Mouse (Mus musculus) neural tube, embryonic 15.5 days (tissue): ENCODE data around the gene Zc2hc1b. TPM values are rescaled to one million over a fixed set of nuclear protein-coding genes. Genes with fewer than 3 reads are reported as not detected.

Source experiments
- ATAC-seq: fragments of 200-750 bp; cut with Nextera tagmentation; 2 replicates; pipeline ENCODE4 v1.8.0; 2017; ENCODE audit warnings: mild to moderate bottlenecking, moderate TSS enrichment, moderate library complexity; ENCODE audit not compliant: low FRiP score
- H3K27ac ChIP-seq: fragments of 300-500 bp; sonication (generic); replicated peaks from 2 replicates; pipeline ENCODE4 v1.5.1; 2015; ENCODE audit warnings: mild to moderate bottlenecking, inconsistent platforms
- H3K27me3 ChIP-seq: fragments of 300-500 bp; sonication (generic); replicated peaks from 2 replicates; pipeline ENCODE4 v1.6.1; 2015; ENCODE audit warnings: inconsistent platforms
- H3K36me3 ChIP-seq: fragments of 300-500 bp; sonication (generic); 2 replicates; pipeline ENCODE4 v1.6.1; 2015; ENCODE audit warnings: inconsistent platforms
- H3K4me1 ChIP-seq: fragments of 300-500 bp; sonication (generic); 2 replicates; pipeline ENCODE4 v1.6.1; 2015; ENCODE audit warnings: inconsistent platforms
- H3K4me2 ChIP-seq: fragments of 300-500 bp; sonication (generic); 2 replicates; pipeline ENCODE4 v1.6.1; 2015; ENCODE audit warnings: inconsistent platforms, mild to moderate bottlenecking, moderate library complexity
- H3K4me3 ChIP-seq: fragments of 300-500 bp; sonication (generic); replicated peaks from 2 replicates; pipeline ENCODE4 v1.5.1; 2015; ENCODE audit warnings: mild to moderate bottlenecking, inconsistent platforms
- H3K9ac ChIP-seq: fragments of 300-500 bp; sonication (generic); replicated peaks from 2 replicates; pipeline ENCODE4 v1.6.1; 2015; ENCODE audit warnings: mild to moderate bottlenecking, inconsistent platforms
- H3K9me3 ChIP-seq: fragments of 300-500 bp; sonication (generic); replicated peaks from 2 replicates; pipeline ENCODE4 v1.6.1; 2016; ENCODE audit warnings: inconsistent platforms
- WGBS: fragments of 180-500 bp; shearing (Covaris S2); methylation state at CpG from one replicate; pipeline ENCODE4 v1.1.7; 2015; ENCODE audit warnings: mixed read lengths; 5-methylcytosine and 5-hydroxymethylcytosine counted together
- polyA plus RNA-seq: library from polyadenylated mRNA; unstranded; fragments of >200 nt; fragmentation: Nextera tagmentation; extraction: Ambion mirVana; gene quantifications from 2 replicates; pipeline ENCODE4 v1.2.1, GENCODE M21; 2015

Zc2hc1b gene
- polyA plus RNA-seq = not detected in 2 replicates

DNA sequence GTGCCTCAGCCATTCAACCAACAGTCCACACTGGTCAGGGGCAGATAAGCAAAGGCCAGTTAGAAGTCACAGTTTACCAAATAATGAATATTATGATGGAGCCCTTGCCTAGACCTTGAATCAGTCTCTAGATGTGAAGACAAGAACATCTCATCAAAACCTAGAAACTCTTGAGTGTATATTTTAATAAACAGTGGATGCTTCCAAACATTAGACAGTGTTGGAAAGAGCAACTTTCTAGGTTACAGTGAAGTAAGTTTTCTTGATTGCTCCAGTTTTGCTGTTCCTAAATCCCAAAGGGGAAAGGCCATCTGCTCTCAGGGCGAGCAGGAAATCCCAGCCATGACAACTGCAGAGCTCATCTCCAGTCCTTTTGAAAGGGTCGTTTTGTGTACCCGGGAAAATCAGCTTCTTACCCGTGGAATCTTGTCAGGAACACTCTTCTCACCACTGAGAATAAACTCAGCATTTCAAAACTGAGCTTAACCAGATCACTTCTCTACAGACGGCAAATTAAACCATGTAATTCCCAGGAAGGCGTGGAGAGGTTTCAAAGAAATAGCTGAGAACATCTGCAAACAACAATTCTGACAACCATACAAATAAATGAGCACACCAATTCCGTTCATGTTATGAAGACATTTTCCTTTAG lies at the start of gene Zc2hc1b:
Gene Zc2hc1b (minus strand): TSS at position 51 of the 652 bp plus-strand sequence.
- H3K4me2 ChIP-seq = no peak within 1 kb of the TSS
- H3K36me3 ChIP-seq = peaks cover 56% of the 10 kb centered on the region
- no peak within 1 kb of the TSS for H3K27ac ChIP-seq
- 66% methylated on average over 7 of the region's 7 CpGs for WGBS
- H3K9me3 ChIP-seq = no peaks in the 10 kb centered on the region
- no peaks in the 10 kb centered on the region for H3K27me3 ChIP-seq
- no peak within 1 kb of the TSS for H3K9ac ChIP-seq
- H3K4me3 ChIP-seq = no peak within 1 kb of the TSS
- no peaks in the 10 kb centered on the region for H3K4me1 ChIP-seq
- no peak for ATAC-seq

DNA sequence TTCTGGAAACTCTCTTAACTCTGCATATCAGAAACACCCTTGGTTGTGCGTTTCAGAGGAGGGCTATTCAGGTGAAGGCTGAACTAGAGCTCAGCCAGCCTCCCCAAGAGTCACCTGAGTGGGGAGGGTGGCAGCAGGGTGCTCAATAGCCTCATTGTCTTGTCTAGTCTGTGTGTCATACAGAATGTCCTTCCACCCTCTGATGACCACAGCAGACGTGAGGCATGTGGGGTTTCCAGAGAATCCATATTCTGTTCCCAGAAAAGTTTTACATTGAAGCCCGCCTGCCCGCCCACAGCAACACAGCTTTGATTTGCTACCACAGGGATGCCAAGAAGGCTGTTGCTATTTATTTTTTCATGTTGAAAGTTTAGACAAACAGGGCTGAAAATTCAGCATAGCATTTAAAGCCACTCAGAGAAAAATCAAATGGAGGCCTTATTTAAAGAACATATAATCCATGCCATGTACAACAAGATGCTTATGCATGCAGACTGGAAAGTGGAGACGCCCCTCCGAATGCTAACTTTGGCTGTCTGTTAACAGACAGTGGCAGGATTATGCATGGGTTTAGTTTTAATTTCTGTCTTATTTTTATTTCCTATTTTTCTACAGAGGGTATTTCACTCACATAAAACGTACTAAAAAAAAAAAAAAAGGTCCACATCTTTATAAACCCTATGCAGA lies 47.7 kb upstream of the Zc2hc1b start:
- ATAC-seq = no peak
- H3K4me2 ChIP-seq = no peak overlapping the region
- H3K27me3 ChIP-seq = no peaks in the 10 kb centered on the region
- H3K4me1 ChIP-seq = no peaks in the 10 kb centered on the region
- no peak overlapping the region for H3K4me3 ChIP-seq
- no peaks in the 10 kb centered on the region for H3K36me3 ChIP-seq
- H3K9ac ChIP-seq = no peak overlapping the region
- no peaks in the 10 kb centered on the region for H3K9me3 ChIP-seq
- no peak overlapping the region for H3K27ac ChIP-seq
- 92% methylated on average over 7 of the region's 7 CpGs for WGBS

DNA sequence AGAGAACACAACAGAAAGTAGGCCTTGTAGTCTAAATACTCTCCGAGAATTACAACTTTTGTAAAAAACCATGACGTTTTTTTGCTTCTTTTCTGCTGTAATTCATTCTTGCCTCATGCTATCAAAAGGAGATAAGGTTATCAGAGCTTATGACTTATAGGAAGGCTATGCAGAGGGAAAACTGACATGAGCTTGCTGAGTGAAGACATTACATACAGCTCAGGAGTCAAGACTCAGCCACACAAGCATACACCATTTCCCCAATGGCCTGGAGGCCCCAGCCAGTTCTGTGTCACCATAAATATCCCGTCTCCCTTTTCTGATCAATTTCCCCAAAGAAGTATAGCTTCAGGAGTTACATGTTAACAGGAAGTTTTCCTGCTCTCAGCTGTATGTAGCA lies 44.3 kb upstream of the Zc2hc1b start:
- Histone ChIP-seq H3K9ac (no peak overlapping the region), H3K27ac (no peak overlapping the region), H3K9me3 (no peaks in the 10 kb centered on the region), H3K4me3 (no peak overlapping the region), H3K36me3 (no peaks in the 10 kb centered on the region), H3K4me2 (no peak overlapping the region), H3K4me1 (no peaks in the 10 kb centered on the region), H3K27me3 (no peaks in the 10 kb centered on the region)
- ATAC-seq = no peak
- 92% methylated on average over 3 of the region's 3 CpGs for WGBS

DNA sequence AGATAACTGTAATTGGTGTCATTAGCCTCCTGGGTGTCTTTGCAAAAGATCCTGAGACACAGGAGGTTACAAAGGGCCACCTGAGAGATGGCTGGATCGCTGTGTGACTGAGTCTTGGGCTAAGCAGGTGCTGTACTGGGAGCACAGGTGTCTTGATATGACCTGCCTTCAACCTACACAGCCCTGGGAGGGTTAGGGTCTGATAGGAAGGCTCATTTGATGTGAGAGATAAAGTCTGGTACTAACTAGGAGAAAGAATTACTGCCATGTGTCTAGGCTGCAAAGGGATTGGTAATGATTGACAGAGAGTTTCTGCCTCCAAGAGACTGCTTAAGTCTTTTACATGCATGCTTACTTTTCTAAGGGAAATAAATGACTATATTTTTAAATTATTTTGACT lies 42.2 kb upstream of the Zc2hc1b start:
- Histone ChIP-seq H3K4me2 (no peak overlapping the region), H3K27me3 (no peaks in the 10 kb centered on the region), H3K4me3 (no peak overlapping the region), H3K36me3 (no peaks in the 10 kb centered on the region), H3K9ac (no peak overlapping the region), H3K4me1 (no peaks in the 10 kb centered on the region), H3K9me3 (no peaks in the 10 kb centered on the region), H3K27ac (no peak overlapping the region)
- 29% methylated on average over 1 of the region's 1 CpGs for whole genome bisulfite sequencing
- ATAC-seq = no peak

DNA sequence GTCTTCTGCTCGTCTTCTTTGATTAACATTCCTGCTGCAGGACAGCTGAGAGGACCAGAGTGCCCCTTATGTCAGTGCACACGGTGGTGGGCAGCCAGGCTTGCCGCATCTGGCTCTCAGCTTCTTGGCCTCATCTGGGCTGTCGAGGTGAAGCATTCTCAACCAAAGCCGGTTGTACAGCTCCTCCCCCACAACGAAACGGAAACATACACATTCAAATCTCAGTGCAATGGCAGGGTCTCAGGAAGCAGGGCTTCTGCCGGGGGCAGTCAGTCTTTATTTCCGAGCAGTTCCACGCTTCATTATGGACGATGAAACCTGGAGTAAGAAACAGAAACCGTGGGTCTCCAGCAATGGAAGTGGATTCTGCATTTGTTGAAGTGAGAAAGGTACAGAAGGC lies 36.1 kb upstream of the Zc2hc1b start:
- Histone ChIP-seq H3K4me3 (no peak overlapping the region), H3K4me2 (no peak overlapping the region), H3K27me3 (no peaks in the 10 kb centered on the region), H3K9me3 (no peaks in the 10 kb centered on the region), H3K9ac (no peak overlapping the region), H3K36me3 (no peaks in the 10 kb centered on the region), H3K27ac (no peak overlapping the region), H3K4me1 (no peaks in the 10 kb centered on the region)
- no peak for ATAC-seq
- 86% methylated on average over 12 of the region's 12 CpGs for WGBS

DNA sequence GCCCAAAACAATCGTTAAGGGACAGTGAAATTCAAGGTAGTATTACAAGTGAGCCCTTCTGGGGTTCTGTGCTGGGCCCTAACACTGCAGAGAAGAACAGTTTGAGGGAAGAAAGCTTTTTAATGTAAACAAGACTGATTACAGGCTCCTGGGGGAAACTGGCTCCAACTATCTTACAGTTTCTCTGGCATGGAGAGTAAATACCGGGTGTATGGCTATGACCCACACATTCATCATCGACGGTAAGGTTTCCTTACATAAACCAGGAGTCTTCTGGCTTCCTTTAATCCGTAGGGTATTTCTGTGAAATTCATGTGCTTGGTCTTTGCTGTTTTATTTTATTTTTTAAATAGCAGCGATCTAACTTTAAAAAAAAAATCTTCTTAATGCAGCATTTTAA lies 35.0 kb upstream of the Zc2hc1b start:
- Histone ChIP-seq H3K9me3 (no peaks in the 10 kb centered on the region), H3K4me3 (no peak overlapping the region), H3K9ac (no peak overlapping the region), H3K36me3 (no peaks in the 10 kb centered on the region), H3K4me2 (no peak overlapping the region), H3K4me1 (no peaks in the 10 kb centered on the region), H3K27me3 (no peaks in the 10 kb centered on the region), H3K27ac (no peak overlapping the region)
- 85% methylated on average over 6 of the region's 6 CpGs for WGBS
- ATAC-seq = no peak

DNA sequence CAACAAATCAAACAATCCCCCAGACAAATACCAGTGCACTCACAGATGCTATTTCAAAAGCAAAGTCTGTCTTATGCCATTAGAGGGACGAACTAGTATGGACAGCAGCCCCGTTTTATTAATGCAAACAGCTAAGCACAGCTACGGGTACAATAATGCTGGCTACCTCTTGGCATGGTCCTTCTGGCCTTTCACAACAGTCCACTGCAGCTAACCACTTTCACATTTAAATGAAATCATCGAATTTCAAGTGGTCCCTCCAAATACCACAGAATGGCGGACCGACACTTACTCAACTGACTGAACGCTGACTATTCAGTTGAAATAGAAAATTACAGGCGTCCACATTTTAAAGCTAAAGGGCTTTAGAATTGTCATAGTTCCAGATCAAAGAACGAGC lies 34.5 kb upstream of the Zc2hc1b start:
- H3K4me2 ChIP-seq = no peak overlapping the region
- no peaks in the 10 kb centered on the region for H3K4me1 ChIP-seq
- H3K27ac ChIP-seq = no peak overlapping the region
- no peak overlapping the region for H3K4me3 ChIP-seq
- no peaks in the 10 kb centered on the region for H3K36me3 ChIP-seq
- no peaks in the 10 kb centered on the region for H3K9me3 ChIP-seq
- no peaks in the 10 kb centered on the region for H3K27me3 ChIP-seq
- H3K9ac ChIP-seq = no peak overlapping the region
- WGBS = 76% methylated on average over 9 of the region's 9 CpGs
- ATAC-seq = no peak

DNA sequence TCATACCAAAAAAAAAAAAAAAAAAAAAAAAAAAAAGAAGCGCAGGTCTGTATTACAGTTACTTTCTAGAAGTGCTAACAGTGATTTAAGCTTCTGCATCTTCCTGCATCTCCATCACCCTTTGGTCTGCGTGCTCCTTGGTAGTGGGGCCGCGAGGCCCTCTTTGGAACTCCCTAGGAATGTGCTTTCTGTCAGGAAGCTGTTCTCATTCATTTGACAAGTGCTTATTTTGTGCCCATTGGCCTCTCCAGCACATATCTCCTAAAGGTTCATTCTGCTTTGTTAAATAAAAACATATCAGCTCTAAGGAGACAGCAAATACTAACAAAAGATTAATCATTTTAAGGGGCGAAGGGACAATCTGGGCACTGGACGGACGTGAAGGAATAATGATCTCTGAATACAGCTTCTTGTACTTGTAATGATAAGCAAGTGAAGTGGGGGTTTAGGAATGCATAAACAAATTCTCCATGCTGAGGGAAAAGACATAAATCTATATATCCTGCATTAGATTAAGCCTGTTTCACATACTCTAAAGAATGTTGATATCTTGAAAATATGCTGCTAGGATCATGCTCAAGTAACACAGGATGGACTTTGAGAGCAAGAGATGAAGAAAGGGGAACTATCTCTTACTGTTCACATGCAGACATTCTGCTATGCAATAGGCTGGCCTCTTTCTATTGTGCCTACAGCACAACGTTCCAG lies 32.3 kb upstream of the Zc2hc1b start:
- Histone ChIP-seq H3K9me3 (no peaks in the 10 kb centered on the region), H3K4me3 (no peak overlapping the region), H3K27me3 (no peaks in the 10 kb centered on the region), H3K4me2 (no peak overlapping the region), H3K4me1 (no peaks in the 10 kb centered on the region), H3K27ac (no peak overlapping the region), H3K9ac (no peak overlapping the region), H3K36me3 (no peaks in the 10 kb centered on the region)
- no peak for ATAC-seq
- 69% methylated on average over 8 of the region's 8 CpGs for WGBS

DNA sequence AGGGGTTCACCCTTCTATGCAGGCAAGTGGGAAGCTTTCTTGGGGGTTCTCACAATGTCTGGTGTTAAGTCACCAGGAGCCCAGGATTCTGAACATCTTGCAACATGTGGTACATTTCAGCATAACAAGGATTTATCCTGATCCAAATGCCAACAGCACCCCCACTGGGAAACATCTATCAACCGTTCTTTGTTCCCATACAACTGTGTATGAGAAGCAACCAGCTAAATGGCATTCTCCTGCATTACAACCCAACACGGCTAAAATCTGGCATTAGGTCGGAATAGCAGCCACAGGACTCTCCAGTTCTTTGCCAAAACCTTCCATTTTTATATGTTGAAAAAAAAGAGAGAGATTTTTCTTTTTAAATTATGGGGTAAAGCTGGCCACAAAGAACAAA lies 31.7 kb upstream of the Zc2hc1b start:
- H3K9ac ChIP-seq = no peak overlapping the region
- H3K27me3 ChIP-seq = no peaks in the 10 kb centered on the region
- no peaks in the 10 kb centered on the region for H3K4me1 ChIP-seq
- WGBS = 60% methylated on average over 3 of the region's 3 CpGs
- H3K36me3 ChIP-seq = no peaks in the 10 kb centered on the region
- no peaks in the 10 kb centered on the region for H3K9me3 ChIP-seq
- no peak overlapping the region for H3K4me3 ChIP-seq
- no peak overlapping the region for H3K27ac ChIP-seq
- no peak for ATAC-seq
- H3K4me2 ChIP-seq = no peak overlapping the region

DNA sequence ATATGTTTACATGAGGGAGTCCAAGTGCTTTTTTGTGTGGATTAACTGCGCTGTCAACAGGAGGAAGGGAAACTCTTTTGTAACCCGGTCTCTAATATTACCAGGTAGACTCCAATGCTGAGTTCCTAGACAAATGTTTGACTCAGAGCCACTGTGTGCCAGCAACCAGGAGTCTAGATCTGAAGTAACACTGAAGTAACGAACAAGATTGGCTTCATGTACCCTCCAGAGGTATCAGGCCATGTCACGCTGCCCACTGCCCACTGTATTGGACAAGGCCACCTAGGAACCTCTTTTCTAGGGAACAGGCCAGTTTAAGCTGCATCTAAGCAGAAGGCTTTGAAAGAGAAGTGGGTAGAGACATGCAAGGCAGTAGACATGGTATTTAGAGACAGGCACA lies 31.2 kb upstream of the Zc2hc1b start:
- Histone ChIP-seq H3K4me2 (no peak overlapping the region), H3K9me3 (no peaks in the 10 kb centered on the region), H3K27me3 (no peaks in the 10 kb centered on the region), H3K27ac (no peak overlapping the region), H3K4me1 (no peaks in the 10 kb centered on the region), H3K9ac (no peak overlapping the region), H3K36me3 (no peaks in the 10 kb centered on the region), H3K4me3 (no peak overlapping the region)
- 94% methylated on average over 4 of the region's 4 CpGs for WGBS
- no peak for ATAC-seq

DNA sequence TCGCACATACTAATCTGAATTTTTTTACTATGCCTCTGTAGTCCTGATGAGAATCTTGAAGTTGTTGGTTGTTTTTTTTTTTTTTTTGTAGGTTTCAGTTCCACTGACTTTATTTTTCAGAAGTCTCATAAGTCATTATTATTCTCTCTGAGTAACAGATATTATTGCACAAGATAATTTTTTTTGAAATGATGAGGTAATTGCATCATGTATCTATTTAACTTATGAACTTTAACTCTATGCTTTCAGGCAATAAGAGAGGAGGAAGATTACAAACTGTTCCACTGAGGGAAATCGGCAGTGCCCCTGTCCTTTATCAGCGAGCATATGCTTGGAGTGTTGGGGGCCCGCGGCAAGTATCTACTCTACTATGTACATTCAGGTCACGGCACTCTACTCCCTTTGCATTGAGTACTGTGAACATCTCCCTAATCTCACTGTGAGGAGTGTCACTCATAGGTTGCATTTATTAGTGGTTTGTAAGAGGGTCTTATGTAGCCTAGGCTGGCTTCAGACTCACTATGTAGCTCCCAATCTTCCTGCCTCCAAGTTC lies 24.0 kb upstream of the Zc2hc1b start:
- Histone ChIP-seq H3K4me1 (no peaks in the 10 kb centered on the region), H3K4me2 (no peak overlapping the region), H3K27me3 (no peaks in the 10 kb centered on the region), H3K27ac (no peak overlapping the region), H3K9me3 (no peaks in the 10 kb centered on the region), H3K9ac (no peak overlapping the region), H3K36me3 (no peaks in the 10 kb centered on the region), H3K4me3 (no peak overlapping the region)
- no peak for ATAC-seq
- WGBS = 96% methylated on average over 6 of the region's 6 CpGs

DNA sequence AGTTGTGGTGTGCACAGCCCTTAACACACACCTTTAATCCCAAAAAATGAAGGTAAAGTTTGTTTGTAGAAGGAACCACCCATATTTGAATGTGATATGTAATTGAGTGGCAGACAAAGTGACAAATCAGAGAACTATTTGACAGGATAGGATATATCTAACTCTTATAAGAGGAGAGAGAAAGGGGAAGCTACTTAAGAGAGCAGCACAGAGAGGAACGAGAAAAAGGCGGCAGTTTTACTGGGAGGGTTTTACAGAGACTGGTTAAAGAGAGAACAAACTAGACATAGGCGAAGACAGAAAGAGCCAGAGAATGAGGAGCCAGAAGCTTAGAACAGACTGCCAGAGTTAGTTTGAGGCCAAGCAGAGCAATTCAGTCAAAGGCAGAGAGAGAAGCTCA lies 23.0 kb upstream of the Zc2hc1b start:
- Histone ChIP-seq H3K27ac (no peak overlapping the region), H3K36me3 (no peaks in the 10 kb centered on the region), H3K9me3 (no peaks in the 10 kb centered on the region), H3K4me3 (no peak overlapping the region), H3K4me1 (no peaks in the 10 kb centered on the region), H3K27me3 (no peaks in the 10 kb centered on the region), H3K4me2 (no peak overlapping the region), H3K9ac (no peak overlapping the region)
- no peak for ATAC-seq
- 94% methylated on average over 3 of the region's 3 CpGs for WGBS
